Mouse (Mus musculus) E14TG2a.4 (cell line): Measurements from ENCODE around the gene S100a10.

Experiments used
- CTCF ChIP-seq: conservative IDR thresholded peaks from 2 replicates; pipeline ENCODE4 v1.5.1; 2014; ENCODE audit warnings: low read length
- NANOG ChIP-seq: IDR thresholded peaks from 2 replicates; pipeline ENCODE4 v1.6.1; 2014; ENCODE audit warnings: borderline replicate concordance, low read length, mixed read lengths
- POU5F1 ChIP-seq: IDR thresholded peaks from 2 replicates; pipeline ENCODE4 v1.6.1; 2014; ENCODE audit warnings: low read length, borderline replicate concordance

- no peak for TF ChIP-seq CTCF
- TF ChIP-seq NANOG = no peak
- TF ChIP-seq POU5F1 = no peak
Observed at GRCm38 (mm10) chr3:93600206-93600605, 45.3 kb downstream of the S100a10 start.
